Mouse (Mus musculus): ENCODE data around the gene Tsfm. TPM values are rescaled to one million over a fixed set of nuclear protein-coding genes. Genes with fewer than 3 reads are reported as not detected.

The Tsfm gene
- polyA plus RNA-seq, 2 experiments = 26.7 to 40.7 TPM

- Histone ChIP-seq H3K27me3 (ENCODE audit: control insufficient read depth, insufficient read depth, low read length) (no peaks in the 10 kb centered on the region; the same call in 1 of the 2 replicates), H3K27ac (no peak overlapping the region), H3K9me3 (ENCODE audit: control insufficient read depth, low read length) (no peaks in the 10 kb centered on the region), H3K36me3 (replicated peaks; ENCODE audit: control insufficient read depth, insufficient read depth, low read depth) (no peaks in the 10 kb centered on the region), H3K4me1 (replicated peaks; ENCODE audit: control insufficient read depth in 2 of 2, insufficient read depth in 2 of 2, low read length in 1 of 2) (peaks cover 18 to 19% of the 10 kb centered on the region in 2 experiments), H3K4me2 (ENCODE audit: low read depth) (no peak overlapping the region), H3K4me3 (ENCODE audit: insufficient read depth in 1 of 2, low read depth in 2 of 2, low read length in 2 of 2) (no peak overlapping the region), H3K9ac (replicated peaks) (no peak overlapping the region)
- DNase-seq (ENCODE audit: low read depth in 3 of 3, low spot score in 3 of 3) (no peak), ATAC-seq (ENCODE audit: insufficient read depth) (no peak)
- 69% methylated on average over 4 of the region's 4 CpGs for WGBS (ENCODE audit: insufficient replicate concordance)
- TF ChIP-seq EP300 (IDR thresholded peaks at IDR 0.05; ENCODE audit: low read depth) = no peak
- no peak for TF ChIP-seq CTCF (IDR thresholded peaks at IDR 0.05; ENCODE audit: low read depth)
Observed at GRCm38 (mm10) chr10:126977076-126977475, 53.6 kb downstream of the Tsfm start.

- Histone ChIP-seq H3K27ac (no peak overlapping the region), H3K9me3 (ENCODE audit: control insufficient read depth, low read length) (no peaks in the 10 kb centered on the region), H3K4me2 (ENCODE audit: low read depth) (no peak overlapping the region), H3K9ac (replicated peaks) (no peak overlapping the region), H3K36me3 (replicated peaks; ENCODE audit: control insufficient read depth, insufficient read depth, low read depth) (no peaks in the 10 kb centered on the region), H3K4me3 (ENCODE audit: insufficient read depth in 1 of 2, low read depth in 2 of 2, low read length in 2 of 2) (no peak overlapping the region), H3K27me3 (ENCODE audit: control insufficient read depth, insufficient read depth, low read length) (no peaks in the 10 kb centered on the region; the same call in 1 of the 2 replicates), H3K4me1 (replicated peaks; ENCODE audit: control insufficient read depth in 2 of 2, insufficient read depth in 2 of 2, low read length in 1 of 2) (peaks cover 12 to 19% of the 10 kb centered on the region in 2 experiments)
- WGBS (ENCODE audit: insufficient replicate concordance) = 76% methylated on average over 6 of the region's 6 CpGs
- DNase-seq (ENCODE audit: low read depth in 3 of 3, low spot score in 3 of 3) (no peak), ATAC-seq (ENCODE audit: insufficient read depth) (no peak)
- TF ChIP-seq CTCF (IDR thresholded peaks at IDR 0.05; ENCODE audit: low read depth) = no peak
- TF ChIP-seq EP300 (IDR thresholded peaks at IDR 0.05; ENCODE audit: low read depth) = no peak
Observed at GRCm38 (mm10) chr10:126975706-126976105, 54.9 kb downstream of the Tsfm start.

- WGBS (ENCODE audit: insufficient replicate concordance) = 46% methylated on average over 7 of the region's 7 CpGs
- no peaks in the 10 kb centered on the region; the same call in 1 of the 2 replicates for H3K27me3 ChIP-seq (ENCODE audit: control insufficient read depth, insufficient read depth, low read length)
- no peaks in the 10 kb centered on the region for H3K36me3 ChIP-seq (replicated peaks; ENCODE audit: control insufficient read depth, insufficient read depth, low read depth)
- no peak overlapping the region for H3K9ac ChIP-seq (replicated peaks)
- H3K4me3 ChIP-seq (ENCODE audit: insufficient read depth in 1 of 2, low read depth in 2 of 2, low read length in 2 of 2) = no peak overlapping the region
- H3K4me1 ChIP-seq (replicated peaks; ENCODE audit: control insufficient read depth in 2 of 2, insufficient read depth in 2 of 2, low read length in 1 of 2) = peaks cover 3 to 18% of the 10 kb centered on the region in 2 experiments
- H3K4me2 ChIP-seq (ENCODE audit: low read depth) = no peak overlapping the region
- no peak overlapping the region for H3K27ac ChIP-seq
- ATAC-seq (ENCODE audit: insufficient read depth) = no peak
- DNase-seq (ENCODE audit: low read depth in 3 of 3, low spot score in 3 of 3) = no peak
- TF ChIP-seq CTCF (IDR thresholded peaks at IDR 0.05; ENCODE audit: low read depth) = no peak
- no peak for TF ChIP-seq EP300 (IDR thresholded peaks at IDR 0.05; ENCODE audit: low read depth)
- H3K9me3 ChIP-seq (ENCODE audit: control insufficient read depth, low read length) = no peaks in the 10 kb centered on the region
Observed at GRCm38 (mm10) chr10:126972988-126973387, 57.7 kb downstream of the Tsfm start.

GRCm38 (mm10) chr10:126972051-126972725 is 58.5 kb downstream of the Tsfm start:
- ATAC-seq (ENCODE audit: insufficient read depth) (peak; percentile 68), DNase-seq (ENCODE audit: low read depth in 3 of 3, low spot score in 3 of 3) (peak in 2 of 3 experiments; percentile 30 to 35)
- no peak overlapping the region for H3K27ac ChIP-seq
- no peak for TF ChIP-seq EP300 (IDR thresholded peaks at IDR 0.05; ENCODE audit: low read depth)
- TF ChIP-seq CTCF (IDR thresholded peaks at IDR 0.05; ENCODE audit: low read depth) = no peak
- no peak overlapping the region for H3K4me3 ChIP-seq (ENCODE audit: insufficient read depth in 1 of 2, low read depth in 2 of 2, low read length in 2 of 2)
- H3K9me3 ChIP-seq (ENCODE audit: control insufficient read depth, low read length) = no peaks in the 10 kb centered on the region
- no peak overlapping the region for H3K4me2 ChIP-seq (ENCODE audit: low read depth)
- no peaks in the 10 kb centered on the region for H3K36me3 ChIP-seq (replicated peaks; ENCODE audit: control insufficient read depth, insufficient read depth, low read depth)
- no peaks in the 10 kb centered on the region; the same call in 1 of the 2 replicates for H3K27me3 ChIP-seq (ENCODE audit: control insufficient read depth, insufficient read depth, low read length)
- no peak overlapping the region for H3K9ac ChIP-seq (replicated peaks)
- peaks cover 0 to 16% of the 10 kb centered on the region in 2 experiments; a peak in 2 of 4 replicates for H3K4me1 ChIP-seq (replicated peaks; ENCODE audit: control insufficient read depth in 2 of 2, insufficient read depth in 2 of 2, low read length in 1 of 2)
- 35% methylated on average over 13 of the region's 13 CpGs for WGBS (ENCODE audit: insufficient replicate concordance)

GRCm38 (mm10) chr10:126971363-126972050 is 59.1 kb downstream of the Tsfm start:
- Histone ChIP-seq H3K4me2 (ENCODE audit: low read depth) (0 out of 2 replicates have a peak overlapping the region, but pooled peaks have one; percentile 3), H3K36me3 (replicated peaks; ENCODE audit: control insufficient read depth, insufficient read depth, low read depth) (no peaks in the 10 kb centered on the region), H3K4me3 (ENCODE audit: insufficient read depth in 1 of 2, low read depth in 2 of 2, low read length in 2 of 2) (no peak overlapping the region), H3K9ac (replicated peaks) (no peak overlapping the region), H3K4me1 (replicated peaks; ENCODE audit: control insufficient read depth in 2 of 2, insufficient read depth in 2 of 2, low read length in 1 of 2) (peaks cover 0 to 13% of the 10 kb centered on the region in 2 experiments; a peak in 2 of 4 replicates), H3K9me3 (ENCODE audit: control insufficient read depth, low read length) (no peaks in the 10 kb centered on the region), H3K27me3 (ENCODE audit: control insufficient read depth, insufficient read depth, low read length) (no peaks in the 10 kb centered on the region; the same call in 1 of the 2 replicates), H3K27ac (no peak overlapping the region; the same call in 1 of the 2 replicates)
- 31% methylated on average over 12 of the region's 12 CpGs for WGBS (ENCODE audit: insufficient replicate concordance)
- DNase-seq (ENCODE audit: low read depth in 3 of 3, low spot score in 3 of 3) (no peak), ATAC-seq (ENCODE audit: insufficient read depth) (no peak)
- no peak for TF ChIP-seq CTCF (IDR thresholded peaks at IDR 0.05; ENCODE audit: low read depth)
- TF ChIP-seq EP300 (IDR thresholded peaks at IDR 0.05; ENCODE audit: low read depth) = no peak
